Mouse (Mus musculus): ENCODE results near the gene Cpa4. TPM values are rescaled to one million over a fixed set of nuclear protein-coding genes. Genes with fewer than 3 reads are reported as not detected.
A peak's percentile ranks its signal among the peaks of the same experiment; 100 is the strongest.

Cpa4 gene
- polyA plus RNA-seq, 1 experiment from 2014 or later: 1.4 TPM

GRCm38 (mm10) chr6:30541009-30541799 is 27.0 kb upstream of the Cpa4 start, which contains the start of gene Cpa2:
Gene Cpa2 (plus strand): TSS chr6:30541582.
- H3K9me3 ChIP-seq (replicated peaks; ENCODE audit: control insufficient read depth, low read length): no peaks in the 10 kb centered on the region
- 0 out of 2 replicates have a peak within 1 kb of the TSS, but pooled peaks have one; percentile 22 for H3K27ac ChIP-seq (ENCODE audit: low read length)
- no peak for ATAC-seq (ENCODE audit: insufficient read depth, low FRiP score)
- peak within 1 kb of the TSS; percentile 14; the same call in 1 of the 2 replicates for H3K4me3 ChIP-seq (replicated peaks; ENCODE audit: low read length)
- H3K27me3 ChIP-seq (ENCODE audit: control insufficient read depth, insufficient read depth, low read length): no peaks in the 10 kb centered on the region
- WGBS: 53% methylated on average over 11 of the region's 11 CpGs
- H3K36me3 ChIP-seq (ENCODE audit: control insufficient read depth, insufficient read depth, low read length): no peaks in the 10 kb centered on the region
- no peak within 1 kb of the TSS for H3K4me2 ChIP-seq (ENCODE audit: low read depth, low read length)
- peaks cover 19% of the 10 kb centered on the region for H3K4me1 ChIP-seq (ENCODE audit: control insufficient read depth, insufficient read depth, low read length)
- no peak within 1 kb of the TSS for H3K9ac ChIP-seq (ENCODE audit: low read length)

DNA sequence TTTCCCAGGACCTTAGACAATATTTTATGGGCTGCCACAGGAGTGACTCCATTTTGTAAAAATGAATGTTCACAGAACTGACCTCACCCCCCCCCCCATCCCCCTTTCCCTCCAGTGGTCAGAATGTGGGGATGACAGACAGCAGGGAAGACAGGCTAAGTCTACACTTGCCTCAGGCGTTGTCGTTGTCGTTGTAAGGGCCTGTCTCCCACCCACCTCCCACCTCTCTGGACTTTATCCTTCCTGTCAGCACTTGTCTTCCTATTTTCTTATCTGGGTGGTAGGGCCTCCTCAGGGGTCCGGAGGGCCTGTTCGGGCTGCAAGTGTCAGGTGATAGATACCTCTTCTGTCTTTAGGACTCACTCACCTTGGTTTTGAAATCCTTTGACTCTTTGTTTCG is 25.9 kb upstream of the Cpa4 start:
- Histone ChIP-seq H3K9me3 (replicated peaks; ENCODE audit: control insufficient read depth, low read length) (no peaks in the 10 kb centered on the region), H3K36me3 (ENCODE audit: control insufficient read depth, insufficient read depth, low read length) (no peaks in the 10 kb centered on the region), H3K9ac (ENCODE audit: low read length) (no peak overlapping the region), H3K27ac (ENCODE audit: low read length) (no peak overlapping the region), H3K27me3 (ENCODE audit: control insufficient read depth, insufficient read depth, low read length) (no peaks in the 10 kb centered on the region), H3K4me2 (ENCODE audit: low read depth, low read length) (no peak overlapping the region), H3K4me1 (ENCODE audit: control insufficient read depth, insufficient read depth, low read length) (peaks cover 19% of the 10 kb centered on the region), H3K4me3 (replicated peaks; ENCODE audit: low read length) (peak overlapping the region; percentile 14; the same call in 1 of the 2 replicates)
- WGBS: 58% methylated on average over 6 of the region's 6 CpGs
- ATAC-seq (ENCODE audit: insufficient read depth, low FRiP score): no peak

- Histone ChIP-seq H3K9ac (ENCODE audit: low read length) (peak overlapping the region; percentile 38; the same call in 1 of the 2 replicates), H3K4me1 (ENCODE audit: control insufficient read depth, insufficient read depth, low read length) (peaks cover 16% of the 10 kb centered on the region), H3K27ac (ENCODE audit: low read length) (peak overlapping the region; percentile 33; the same call in 1 of the 2 replicates), H3K27me3 (ENCODE audit: control insufficient read depth, insufficient read depth, low read length) (no peaks in the 10 kb centered on the region), H3K9me3 (replicated peaks; ENCODE audit: control insufficient read depth, low read length) (no peaks in the 10 kb centered on the region), H3K4me3 (replicated peaks; ENCODE audit: low read length) (no peak overlapping the region), H3K36me3 (ENCODE audit: control insufficient read depth, insufficient read depth, low read length) (no peaks in the 10 kb centered on the region), H3K4me2 (ENCODE audit: low read depth, low read length) (no peak overlapping the region)
- ATAC-seq (ENCODE audit: insufficient read depth, low FRiP score): no peak
- 49% methylated on average over 12 of the region's 12 CpGs for WGBS
Measured at GRCm38 (mm10) chr6:30543077-30543476, 25.1 kb upstream of the Cpa4 start.

DNA sequence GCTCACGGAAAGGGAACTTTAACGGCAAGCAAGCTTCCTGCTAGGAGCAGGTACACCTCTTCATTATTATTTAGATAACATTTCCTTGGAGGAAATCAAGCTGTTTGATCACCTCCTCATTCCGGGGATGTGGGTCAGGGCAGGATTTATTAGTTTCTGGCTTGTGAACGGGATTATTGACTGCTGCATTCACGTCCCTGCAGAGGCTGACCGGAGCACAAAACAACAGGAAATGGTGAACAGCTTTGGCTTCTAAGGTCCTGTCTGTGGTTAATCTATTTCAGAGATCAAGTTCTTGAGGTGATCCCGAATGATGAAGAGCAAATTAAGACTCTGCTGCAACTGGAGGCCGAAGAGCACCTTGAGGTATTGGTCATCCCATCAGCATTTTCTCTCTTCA is 24.3 kb upstream of the Cpa4 start:
- WGBS: 27% methylated on average over 8 of the region's 8 CpGs
- peak overlapping the region; percentile 40 for H3K4me2 ChIP-seq (ENCODE audit: low read depth, low read length)
- no peak for ATAC-seq (ENCODE audit: insufficient read depth, low FRiP score)

GRCm38 (mm10) chr6:30545689-30546088 is 22.5 kb upstream of the Cpa4 start:
- WGBS: 69% methylated on average over 7 of the region's 7 CpGs
- Histone ChIP-seq H3K27me3 (ENCODE audit: control insufficient read depth, insufficient read depth, low read length) (no peaks in the 10 kb centered on the region), H3K4me1 (ENCODE audit: control insufficient read depth, insufficient read depth, low read length) (peaks cover 21% of the 10 kb centered on the region), H3K36me3 (ENCODE audit: control insufficient read depth, insufficient read depth, low read length) (no peaks in the 10 kb centered on the region), H3K4me3 (replicated peaks; ENCODE audit: low read length) (no peak overlapping the region), H3K4me2 (ENCODE audit: low read depth, low read length) (no peak overlapping the region), H3K9ac (ENCODE audit: low read length) (no peak overlapping the region), H3K9me3 (replicated peaks; ENCODE audit: control insufficient read depth, low read length) (no peaks in the 10 kb centered on the region), H3K27ac (ENCODE audit: low read length) (peak overlapping the region; percentile 44; the same call in 1 of the 2 replicates)
- ATAC-seq (ENCODE audit: insufficient read depth, low FRiP score): no peak

More for the DNA sequence above, 24.3 kb upstream of the Cpa4 start:
- 0 out of 2 replicates have a peak overlapping the region, but pooled peaks have one; percentile 23 for H3K9ac ChIP-seq (ENCODE audit: low read length)
- no peaks in the 10 kb centered on the region for H3K9me3 ChIP-seq (replicated peaks; ENCODE audit: control insufficient read depth, low read length)
- no peaks in the 10 kb centered on the region for H3K36me3 ChIP-seq (ENCODE audit: control insufficient read depth, insufficient read depth, low read length)
- H3K27ac ChIP-seq (ENCODE audit: low read length): 0 out of 2 replicates have a peak overlapping the region, but pooled peaks have one; percentile 2
- no peaks in the 10 kb centered on the region for H3K27me3 ChIP-seq (ENCODE audit: control insufficient read depth, insufficient read depth, low read length)
- H3K4me1 ChIP-seq (ENCODE audit: control insufficient read depth, insufficient read depth, low read length): peaks cover 12% of the 10 kb centered on the region; the same call in 1 of the 2 replicates
- H3K4me3 ChIP-seq (replicated peaks; ENCODE audit: low read length): peak overlapping the region; percentile 19; the same call in 1 of the 2 replicates

DNA sequence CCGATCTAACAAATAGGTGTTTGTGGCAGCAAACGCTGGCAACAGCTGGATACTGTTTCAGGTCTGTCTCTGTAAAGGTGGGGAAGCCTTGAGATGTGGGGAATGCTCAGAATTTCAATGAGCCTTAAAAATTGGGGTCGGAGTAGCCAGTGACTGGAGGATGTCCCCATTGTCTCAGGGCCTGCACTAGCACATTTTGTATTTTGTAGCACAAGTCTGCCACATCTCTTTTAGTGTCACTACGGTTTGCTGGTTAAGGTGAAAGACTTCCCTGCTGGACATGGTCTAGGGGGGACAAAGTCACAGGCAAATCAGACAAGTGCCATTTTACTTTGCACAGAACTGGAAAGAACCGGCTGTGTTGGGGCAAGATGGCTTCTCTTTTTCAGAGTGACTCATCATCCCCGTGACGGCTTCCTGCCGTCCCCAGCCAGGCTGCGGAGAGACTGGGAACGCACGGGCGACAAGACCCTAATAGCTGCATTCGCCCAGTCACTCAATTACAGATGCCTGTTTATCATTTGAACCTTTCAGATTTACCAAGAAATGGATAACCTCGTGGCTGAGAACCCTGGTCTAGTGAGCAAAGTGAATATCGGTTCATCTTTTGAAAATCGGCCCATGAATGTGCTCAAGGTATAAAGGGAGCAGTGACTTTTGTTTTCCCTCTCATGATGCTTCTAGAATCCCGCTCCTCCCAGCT is 21.4 kb upstream of the Cpa4 start:
- peaks cover 21% of the 10 kb centered on the region for H3K4me1 ChIP-seq (ENCODE audit: control insufficient read depth, insufficient read depth, low read length)
- peak overlapping the region; percentile 58 for H3K4me2 ChIP-seq (ENCODE audit: low read depth, low read length)
- H3K9ac ChIP-seq (ENCODE audit: low read length): peak overlapping the region; percentile 46; the same call in 1 of the 2 replicates
- H3K27me3 ChIP-seq (ENCODE audit: control insufficient read depth, insufficient read depth, low read length): no peaks in the 10 kb centered on the region
- WGBS: 14% methylated on average over 17 of the region's 17 CpGs
- ATAC-seq (ENCODE audit: insufficient read depth, low FRiP score): peak; percentile 25; the same call in 1 of the 2 replicates
- peak overlapping the region; percentile 53 for H3K27ac ChIP-seq (ENCODE audit: low read length)
- peak overlapping the region; percentile 16 for H3K4me3 ChIP-seq (replicated peaks; ENCODE audit: low read length)
- H3K36me3 ChIP-seq (ENCODE audit: control insufficient read depth, insufficient read depth, low read length): no peaks in the 10 kb centered on the region
- no peaks in the 10 kb centered on the region for H3K9me3 ChIP-seq (replicated peaks; ENCODE audit: control insufficient read depth, low read length)

DNA sequence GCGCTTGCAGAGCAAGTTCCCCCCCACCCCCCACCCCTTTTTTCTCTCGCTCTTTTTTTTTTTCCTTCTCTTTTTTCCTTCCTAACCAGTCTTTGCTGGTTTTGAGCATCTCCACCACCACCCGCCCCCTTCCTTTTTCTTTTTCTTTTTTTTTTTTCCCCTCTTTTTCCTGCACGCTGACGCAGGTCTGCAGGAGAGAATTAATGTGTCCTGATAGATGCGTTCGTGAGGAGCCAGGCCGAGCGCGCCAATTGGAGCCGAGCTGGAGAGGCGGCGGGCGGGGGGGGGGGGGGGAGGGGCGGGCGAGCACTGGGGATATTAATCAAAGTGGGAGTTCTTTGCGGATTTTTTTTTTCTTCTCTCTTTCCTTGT is 20.9 kb upstream of the Cpa4 start:
- Histone ChIP-seq H3K27me3 (ENCODE audit: control insufficient read depth, insufficient read depth, low read length) (no peaks in the 10 kb centered on the region), H3K27ac (ENCODE audit: low read length) (peak overlapping the region; percentile 53), H3K9ac (ENCODE audit: low read length) (peak overlapping the region; percentile 46; the same call in 1 of the 2 replicates), H3K4me2 (ENCODE audit: low read depth, low read length) (peak overlapping the region; percentile 58), H3K36me3 (ENCODE audit: control insufficient read depth, insufficient read depth, low read length) (no peaks in the 10 kb centered on the region), H3K4me3 (replicated peaks; ENCODE audit: low read length) (peak overlapping the region; percentile 16), H3K9me3 (replicated peaks; ENCODE audit: control insufficient read depth, low read length) (no peaks in the 10 kb centered on the region), H3K4me1 (ENCODE audit: control insufficient read depth, insufficient read depth, low read length) (peaks cover 21% of the 10 kb centered on the region)
- WGBS: 0% methylated on average over 17 of the region's 17 CpGs
- no peak; the same call in 1 of the 2 replicates for ATAC-seq (ENCODE audit: insufficient read depth, low FRiP score)

GRCm38 (mm10) chr6:30547656-30548306 is 20.4 kb upstream of the Cpa4 start:
- WGBS: 36% methylated on average over 9 of the region's 9 CpGs
- peaks cover 21% of the 10 kb centered on the region for H3K4me1 ChIP-seq (ENCODE audit: control insufficient read depth, insufficient read depth, low read length)
- H3K9ac ChIP-seq (ENCODE audit: low read length): peak overlapping the region; percentile 13; the same call in 1 of the 2 replicates
- ATAC-seq (ENCODE audit: insufficient read depth, low FRiP score): no peak
- H3K27me3 ChIP-seq (ENCODE audit: control insufficient read depth, insufficient read depth, low read length): no peaks in the 10 kb centered on the region
- H3K4me2 ChIP-seq (ENCODE audit: low read depth, low read length): peak overlapping the region; percentile 58
- peak overlapping the region; percentile 34 for H3K27ac ChIP-seq (ENCODE audit: low read length)
- no peaks in the 10 kb centered on the region for H3K9me3 ChIP-seq (replicated peaks; ENCODE audit: control insufficient read depth, low read length)
- H3K4me3 ChIP-seq (replicated peaks; ENCODE audit: low read length): no peak overlapping the region
- H3K36me3 ChIP-seq (ENCODE audit: control insufficient read depth, insufficient read depth, low read length): no peaks in the 10 kb centered on the region
